8 mouse cellular contexts compared by ENCODE assay signal in genomic region chr2:152104711-152105317, GRCm38 (mm10). TPM values are rescaled to one million over a fixed set of nuclear protein-coding genes. Genes with fewer than 3 reads are reported as not detected.
A peak's percentile ranks its signal among the peaks of the same experiment; 100 is the strongest.
DNase-seq lines count a peak whose midpoint lies in the region; ATAC-seq lines count a peak whose summit lies in the region.

No protein-coding gene starts in this region.

- WGBS in hindbrain, embryonic 13.5 days, result 18% methylated on average over 17 of the region's 17 CpGs

- DNase-seq in lung, adult 18-20 months, result peak; percentile 16 to 17
- no peak for DNase-seq in lung, postnatal 4 days
- DNase-seq in c-Kit-positive CD71-positive TER-119-positive erythroid progenitor cells, embryonic 14.5 days (ENCODE audit: low spot score), result peak; percentile 49
- DNase-seq in lung, postnatal 25 days (ENCODE audit: low spot score), result peak; percentile 2
- no peak for DNase-seq in urinary bladder, adult 18-20 months (ENCODE audit: low spot score in 2 of 2)
- no peak for DNase-seq in adrenal gland, adult (ENCODE audit: inconsistent age in 2 of 2, low spot score in 1 of 2)
- no peak for DNase-seq in cerebellum, postnatal 36 days

- peaks cover 3% of the 10 kb centered on the region; the same call in 1 of the 2 replicates for H3K36me3 ChIP-seq in hindbrain, embryonic 13.5 days

- H3K4me1 ChIP-seq in hindbrain, embryonic 13.5 days (replicated peaks), result peaks cover 40% of the 10 kb centered on the region

- ATAC-seq in hindbrain, embryonic 13.5 days (ENCODE audit: low FRiP score), result peak; percentile 30

- H3K4me3 ChIP-seq in hindbrain, embryonic 13.5 days, result peak overlapping the region; percentile 66

- 0 out of 2 replicates have a peak, but pooled peaks cover 3% of the 10 kb centered on the region for H3K27me3 ChIP-seq in hindbrain, embryonic 13.5 days

- H3K27ac ChIP-seq in hindbrain, embryonic 13.5 days, result peak overlapping the region; percentile 71; the same call in 1 of the 2 replicates

- no peaks in the 10 kb centered on the region for H3K9me3 ChIP-seq in hindbrain, embryonic 13.5 days

- peak overlapping the region; percentile 78 for H3K4me2 ChIP-seq in hindbrain, embryonic 13.5 days

- peak overlapping the region; percentile 93 for H3K9ac ChIP-seq in hindbrain, embryonic 13.5 days

RNA-seq across cellular contexts. Expression of gene Srxn1, which starts 0.5 kb away (rescaled TPM):
- 16.1 and 16.8 TPM in 2 replicates for polyA plus RNA-seq in hindbrain, embryonic 13.5 days (2015; fragmentation: Nextera tagmentation; extraction: Ambion mirVana)

RNA-seq across cellular contexts. Expression of gene Scrt2, which starts 23.5 kb away (rescaled TPM):
- 24.0 and 27.8 TPM in 2 replicates for polyA plus RNA-seq in hindbrain, embryonic 13.5 days (2015; fragmentation: Nextera tagmentation; extraction: Ambion mirVana)

RNA-seq across cellular contexts. Expression of gene Tcf15, which starts 38.5 kb away (rescaled TPM):
- 2.8 and 3.2 TPM in 2 replicates for polyA plus RNA-seq in hindbrain, embryonic 13.5 days (2015; fragmentation: Nextera tagmentation; extraction: Ambion mirVana)

Comparison
In these comparisons a context has a peak if more than half of its experiments do, and no peak if none do; other contexts are left out.
1. DNase-seq: peak in lung, adult 18-20 months (2 of 2), c-Kit-positive CD71-positive TER-119-positive erythroid progenitor cells, embryonic 14.5 days (single experiment) and lung, postnatal 25 days (single experiment); none in lung, postnatal 4 days (0 of 2), urinary bladder, adult 18-20 months (0 of 2), adrenal gland, adult (0 of 2) and cerebellum, postnatal 36 days (0 of 2).